8 mouse cellular contexts compared by ENCODE assay signal in genomic region chr11:97030426-97030825, GRCm38 (mm10). TPM values are rescaled to one million over a fixed set of nuclear protein-coding genes. Genes with fewer than 3 reads are reported as not detected.
A peak's percentile ranks its signal among the peaks of the same experiment; 100 is the strongest.
DNase-seq lines count a peak whose midpoint lies in the region; ATAC-seq and TF ChIP-seq lines count a peak whose summit lies in the region.

No protein-coding gene starts in this region.

- no peaks in the 10 kb centered on the region for H3K27me3 ChIP-seq in embryonic facial prominence, embryonic 15.5 days
- H3K27me3 ChIP-seq in neural tube, embryonic 14.5 days (ENCODE audit: control insufficient read depth, insufficient read depth, low read length) = no peaks in the 10 kb centered on the region

- peak overlapping the region; percentile 86 for H3K4me2 ChIP-seq in embryonic facial prominence, embryonic 15.5 days (replicated peaks)
- H3K4me2 ChIP-seq in neural tube, embryonic 14.5 days (ENCODE audit: low read depth, low read length) = peak overlapping the region; percentile 78

- TF ChIP-seq CTCF in lung, adult 2 months (IDR thresholded peaks at IDR 0.05; ENCODE audit: insufficient read depth, low read length) = no peak

- no peaks in the 10 kb centered on the region for H3K36me3 ChIP-seq in embryonic facial prominence, embryonic 15.5 days
- H3K36me3 ChIP-seq in neural tube, embryonic 14.5 days (ENCODE audit: control insufficient read depth, insufficient read depth, low read length) = no peaks in the 10 kb centered on the region; the same call in 1 of the 2 replicates

- H3K4me3 ChIP-seq in lung, adult 2 months (replicated peaks; ENCODE audit: extremely low read depth, low read depth, low read length) = peak overlapping the region; percentile 93
- peak overlapping the region; percentile 72 for H3K4me3 ChIP-seq in embryonic facial prominence, embryonic 15.5 days (replicated peaks)
- peak overlapping the region; percentile 46 for H3K4me3 ChIP-seq in neural tube, embryonic 14.5 days (ENCODE audit: low read depth, low read length)

- no peak for DNase-seq in lung, adult 2 months
- no peak for DNase-seq in lung, postnatal 4 days
- peak; percentile 32 for DNase-seq in kidney, postnatal 14 days
- DNase-seq in MN1 (ENCODE audit: low spot score) = no peak
- no peak for DNase-seq in yolk sac, embryonic 10.5 days (ENCODE audit: low spot score)
- DNase-seq in ovary, postnatal 36 days (ENCODE audit: low spot score) = no peak

- peak overlapping the region; percentile 86; the same call in 1 of the 2 replicates for H3K27ac ChIP-seq in embryonic facial prominence, embryonic 15.5 days (replicated peaks)
- H3K27ac ChIP-seq in neural tube, embryonic 14.5 days (ENCODE audit: low read depth, low read length) = peak overlapping the region; percentile 41

- ATAC-seq in embryonic facial prominence, embryonic 15.5 days (ENCODE audit: insufficient number of reproducible peaks, low FRiP score, low TSS enrichment, low read depth) = no peak
- ATAC-seq in neural tube, embryonic 14.5 days (ENCODE audit: low read depth) = no peak

- H3K9me3 ChIP-seq in embryonic facial prominence, embryonic 15.5 days (replicated peaks) = no peaks in the 10 kb centered on the region
- H3K9me3 ChIP-seq in neural tube, embryonic 14.5 days (ENCODE audit: control insufficient read depth, low read length) = no peaks in the 10 kb centered on the region

- H3K4me1 ChIP-seq in lung, adult 2 months (ENCODE audit: control insufficient read depth, insufficient read depth, low read length) = peaks cover 7% of the 10 kb centered on the region; the same call in 1 of the 2 replicates
- H3K4me1 ChIP-seq in embryonic facial prominence, embryonic 15.5 days = peaks cover 25% of the 10 kb centered on the region
- peaks cover 3% of the 10 kb centered on the region; the same call in 1 of the 2 replicates for H3K4me1 ChIP-seq in neural tube, embryonic 14.5 days (ENCODE audit: control insufficient read depth, insufficient read depth, low read length)

- WGBS in lung, adult 2 months = 18% methylated on average over 15 of the region's 15 CpGs
- WGBS in embryonic facial prominence, embryonic 15.5 days = 17% methylated on average over 15 of the region's 15 CpGs
- 23% methylated on average over 15 of the region's 15 CpGs for WGBS in neural tube, embryonic 14.5 days

- H3K9ac ChIP-seq in embryonic facial prominence, embryonic 15.5 days = peak overlapping the region; percentile 80
- peak overlapping the region; percentile 53 for H3K9ac ChIP-seq in neural tube, embryonic 14.5 days (replicated peaks; ENCODE audit: low read depth, low read length)

- TF ChIP-seq POLR2A in lung, adult 2 months (IDR thresholded peaks at IDR 0.05; ENCODE audit: borderline replicate concordance, extremely low read depth, low read depth, low read length) = no peak

RNA-seq across cellular contexts. Expression of gene Scrn2, which starts 0.7 kb away (rescaled TPM):
- 16.2 and 20.2 TPM in 2 replicates for polyA plus RNA-seq in lung, adult 2 months (2012; rRNA removed)
- polyA plus RNA-seq in embryonic facial prominence, embryonic 15.5 days (2015; fragmentation: Nextera tagmentation; extraction: Ambion mirVana) = 22.5 and 23.9 TPM in 2 replicates
- polyA plus RNA-seq in neural tube, embryonic 14.5 days (2014; fragmentation: Nextera tagmentation; extraction: Ambion mirVana) = 8.6 and 10.9 TPM in 2 replicates

RNA-seq across cellular contexts. Expression of gene Lrrc46, which starts 10.8 kb away (rescaled TPM):
- 3.7 and 4.3 TPM in 2 replicates for polyA plus RNA-seq in lung, adult 2 months (2012; rRNA removed)
- polyA plus RNA-seq in embryonic facial prominence, embryonic 15.5 days (2015; fragmentation: Nextera tagmentation; extraction: Ambion mirVana) = 9.5 and 21.4 TPM in 2 replicates
- 2.2 and 2.4 TPM in 2 replicates for polyA plus RNA-seq in neural tube, embryonic 14.5 days (2014; fragmentation: Nextera tagmentation; extraction: Ambion mirVana)

RNA-seq across cellular contexts. Expression of gene Mrpl10, which starts 10.9 kb away (rescaled TPM):
- 64.8 and 80.5 TPM in 2 replicates for polyA plus RNA-seq in lung, adult 2 months (2012; rRNA removed)
- 77.9 and 80.4 TPM in 2 replicates for polyA plus RNA-seq in embryonic facial prominence, embryonic 15.5 days (2015; fragmentation: Nextera tagmentation; extraction: Ambion mirVana)
- 60.8 and 63.5 TPM in 2 replicates for polyA plus RNA-seq in neural tube, embryonic 14.5 days (2014; fragmentation: Nextera tagmentation; extraction: Ambion mirVana)

RNA-seq across cellular contexts. Expression of gene Sp6, which starts 17.2 kb away (rescaled TPM):
- polyA plus RNA-seq in lung, adult 2 months (2012; rRNA removed) = 5.0 and 8.5 TPM in 2 replicates
- polyA plus RNA-seq in embryonic facial prominence, embryonic 15.5 days (2015; fragmentation: Nextera tagmentation; extraction: Ambion mirVana) = 18.5 and 26.7 TPM in 2 replicates
- polyA plus RNA-seq in neural tube, embryonic 14.5 days (2014; fragmentation: Nextera tagmentation; extraction: Ambion mirVana) = 0.09 TPM in 1 of 2 replicates, not detected in the other

RNA-seq across cellular contexts. Expression of gene Osbpl7, which starts 20.0 kb away (rescaled TPM):
- polyA plus RNA-seq in lung, adult 2 months (2012; rRNA removed) = 15.7 and 18.1 TPM in 2 replicates
- polyA plus RNA-seq in embryonic facial prominence, embryonic 15.5 days (2015; fragmentation: Nextera tagmentation; extraction: Ambion mirVana) = 10.4 and 10.8 TPM in 2 replicates
- polyA plus RNA-seq in neural tube, embryonic 14.5 days (2014; fragmentation: Nextera tagmentation; extraction: Ambion mirVana) = 9.1 and 9.6 TPM in 2 replicates
